Mouse (Mus musculus) cerebellum, adult 11 months (tissue): ENCODE measurements around the gene Olfr119.
"Not testable (repeated sequence)": the region's sequence is repeated elsewhere in the genome, so short reads cannot be mapped to it uniquely, and the experiment has no call there.

Experiments
- DNase-seq: peaks from one replicate; pipeline ENCODE4 v3.0.0; 2022

The Olfr119 gene

GRCm38 (mm10) chr17:37696264-37696663, at the start of gene Olfr119:
Olfr119 (plus strand) TSS chr17:37696564.
- DNase-seq = not testable (repeated sequence)

- DNase-seq = no peak
Observed at GRCm38 (mm10) chr17:37663682-37664081, 32.7 kb upstream of the Olfr119 start, which contains the start of gene Olfr117. Olfr117 (minus strand) TSS chr17:37663782.

GRCm38 (mm10) chr17:37666688-37667087, 29.7 kb upstream of the Olfr119 start, which contains the start of gene Olfr118:
Olfr118 (plus strand) TSS chr17:37666988.
- no peak for DNase-seq

GRCm38 (mm10) chr17:37721508-37721907, 25.1 kb downstream of the Olfr119 start, which contains the start of gene Olfr120:
Olfr120 (plus strand) TSS chr17:37721808.
- no peak for DNase-seq

GRCm38 (mm10) chr17:37738070-37738469, 41.7 kb downstream of the Olfr119 start:
- no peak for DNase-seq
